Mouse (Mus musculus): ENCODE results near the gene Cdc123. TPM values are rescaled to one million over a fixed set of nuclear protein-coding genes. Genes with fewer than 3 reads are reported as not detected.
A peak's percentile ranks its signal among the peaks of the same experiment; 100 is the strongest.
"Not testable (repeated sequence)": the region's sequence is repeated elsewhere in the genome, so short reads cannot be mapped to it uniquely, and the experiment has no call there.

The Cdc123 gene
- total RNA-seq, 2 experiments from 2014 or later: 119 to 123 TPM

GRCm38 (mm10) chr2:5810036-5810718 is 34.8 kb downstream of the Cdc123 start:
- DNase-seq (ENCODE audit: extremely low spot score in 1 of 2, low spot score in 2 of 2): no peak
- intact Hi-C loops (cut with DNase I): no loop called here

- intact Hi-C loops (cut with DNase I): loop anchor here (10.0 kb wide), 1 partner anchor 721 kb away; no protein-coding TSS in a partner anchor
- not testable (repeated sequence) for DNase-seq (ENCODE audit: extremely low spot score in 1 of 2, low spot score in 2 of 2)
Observed at GRCm38 (mm10) chr2:5806201-5806600, 38.8 kb downstream of the Cdc123 start.

DNA sequence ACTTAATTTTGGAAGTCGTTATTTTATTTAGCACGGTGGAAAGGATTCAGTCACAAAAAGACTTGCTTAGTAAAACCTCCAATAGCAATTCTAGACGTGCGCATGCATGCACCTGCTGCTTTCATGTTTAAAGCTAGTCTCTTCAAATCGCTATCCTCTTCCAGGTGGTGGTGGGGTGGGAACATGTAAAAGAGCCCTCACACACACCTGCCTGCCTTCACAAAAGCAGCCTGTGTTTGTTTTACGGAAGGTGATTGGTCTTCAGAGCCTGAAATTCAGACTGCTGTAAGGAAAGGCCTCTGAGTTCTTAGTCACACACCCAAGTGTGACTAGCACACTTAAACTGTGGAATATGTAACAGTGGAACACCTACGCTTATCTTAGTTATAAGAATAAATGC is 39.7 kb downstream of the Cdc123 start:
- intact Hi-C loops (cut with DNase I): loop anchor here (10.0 kb wide), 1 partner anchor 720 kb away; no protein-coding TSS in a partner anchor
- DNase-seq (ENCODE audit: extremely low spot score in 1 of 2, low spot score in 2 of 2): no peak

GRCm38 (mm10) chr2:5804440-5805045 is 40.4 kb downstream of the Cdc123 start:
- no peak for DNase-seq (ENCODE audit: extremely low spot score in 1 of 2, low spot score in 2 of 2)
- intact Hi-C loops (cut with DNase I): loop anchor here (10.0 kb wide), 1 partner anchor 720 kb away; no protein-coding TSS in a partner anchor

DNA sequence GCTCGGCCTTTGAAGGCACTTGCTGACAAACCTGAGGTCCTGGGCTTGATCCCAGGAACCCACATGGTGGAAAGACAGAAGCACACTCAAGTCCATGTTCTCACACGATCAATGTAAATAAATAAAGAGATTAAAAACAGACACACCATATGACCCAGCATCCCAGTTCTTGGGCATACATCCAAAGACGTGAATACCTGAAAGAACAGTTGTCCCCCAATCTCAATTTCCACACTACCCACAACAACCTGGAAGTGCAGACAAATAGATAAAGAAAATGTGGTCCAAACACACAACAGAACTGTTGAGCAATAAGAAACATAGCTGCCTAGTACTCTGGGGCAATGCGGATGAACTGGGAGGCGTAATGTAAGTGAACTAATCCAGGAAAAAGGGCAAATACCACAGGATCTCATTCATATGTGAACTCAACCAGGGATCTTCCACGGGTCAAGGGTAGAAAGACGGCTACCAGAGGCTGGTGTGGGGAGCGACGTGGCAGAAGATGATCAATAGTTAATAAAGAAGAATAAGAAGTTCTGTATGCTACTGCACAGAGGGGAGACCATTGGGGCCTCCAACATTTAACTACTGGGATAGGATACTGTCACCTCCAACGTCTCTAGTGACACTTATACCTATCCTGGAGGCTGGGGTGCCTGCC is 42.9 kb downstream of the Cdc123 start:
- intact Hi-C loops (cut with DNase I): loop anchor here (10.0 kb wide), 1 partner anchor 717 kb away; no protein-coding TSS in a partner anchor
- no peak for DNase-seq (ENCODE audit: extremely low spot score in 1 of 2, low spot score in 2 of 2)

- DNase-seq (ENCODE audit: extremely low spot score in 1 of 2, low spot score in 2 of 2): no peak
- intact Hi-C loops (cut with DNase I): loop anchor here (10.0 kb wide), 1 partner anchor 716 kb away; no protein-coding TSS in a partner anchor
Observed at GRCm38 (mm10) chr2:5801182-5801640, 43.8 kb downstream of the Cdc123 start.

DNA sequence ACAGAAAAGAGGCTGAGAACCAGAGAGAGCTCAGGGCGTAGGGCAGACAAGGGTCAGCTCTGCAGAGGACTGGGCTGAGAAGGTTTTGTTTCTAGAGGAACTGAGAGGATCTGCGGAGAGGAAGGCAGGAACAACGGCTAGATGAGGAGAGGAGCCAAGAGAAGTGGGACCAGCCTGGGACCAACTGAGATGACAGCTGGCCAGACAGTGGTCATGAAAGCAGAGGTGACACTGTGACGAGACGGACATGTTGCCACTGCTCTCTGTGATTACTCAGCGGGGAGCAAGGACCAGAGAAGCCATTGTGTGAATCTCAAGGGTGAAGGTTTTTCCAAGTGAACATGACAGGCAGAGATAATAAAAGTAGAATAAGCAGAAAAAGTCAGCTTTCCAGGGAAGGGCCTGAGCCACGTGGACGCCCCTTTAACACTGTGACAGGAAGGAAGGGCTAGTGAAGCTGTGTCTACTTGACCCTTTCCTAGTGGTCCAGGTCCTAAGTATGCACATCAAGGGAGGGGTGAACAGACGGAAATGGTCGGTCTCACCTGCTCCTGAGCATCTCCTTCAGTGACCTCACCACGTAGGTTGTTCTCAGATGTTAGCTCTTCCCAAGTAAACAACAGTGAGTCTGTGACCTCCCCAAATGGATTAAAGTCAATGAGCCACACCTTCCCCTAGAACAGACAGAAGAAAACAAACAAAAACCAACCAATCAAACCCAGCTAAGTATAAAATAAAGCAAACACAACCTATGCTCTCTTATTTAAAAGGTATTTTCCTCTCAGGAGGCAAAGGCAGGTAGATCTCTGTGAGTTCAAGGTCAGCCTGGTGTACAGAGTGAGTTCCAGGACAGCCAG is 46.9 kb downstream of the Cdc123 start:
- no peak for DNase-seq (ENCODE audit: extremely low spot score in 1 of 2, low spot score in 2 of 2)
- intact Hi-C loops (cut with DNase I): no loop called here

GRCm38 (mm10) chr2:5793771-5794170 is 51.2 kb downstream of the Cdc123 start:
- intact Hi-C loops (cut with DNase I): no loop called here
- DNase-seq (ENCODE audit: extremely low spot score in 1 of 2, low spot score in 2 of 2): no peak

DNA sequence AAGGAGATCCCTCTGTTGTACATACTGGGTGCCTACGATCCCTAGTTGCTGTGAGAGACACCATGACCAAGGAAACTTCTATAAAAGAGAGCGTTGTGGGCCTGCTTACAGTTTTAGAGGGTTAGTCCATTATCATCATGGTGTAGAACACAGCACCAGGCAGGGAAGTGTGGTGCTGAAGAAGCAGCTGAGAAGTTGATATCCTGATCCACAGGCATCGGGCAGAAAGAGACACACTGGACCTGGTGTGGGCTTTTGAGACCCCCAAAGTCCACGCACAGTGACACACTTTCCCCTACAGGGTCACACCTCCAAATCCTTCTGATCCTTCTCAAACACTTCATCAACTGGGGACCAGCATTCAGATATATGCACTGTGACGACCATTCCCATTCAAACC is 52.9 kb downstream of the Cdc123 start:
- DNase-seq (ENCODE audit: extremely low spot score in 1 of 2, low spot score in 2 of 2): no peak
- intact Hi-C loops (cut with DNase I): no loop called here

- intact Hi-C loops (cut with DNase I): no loop called here
- DNase-seq (ENCODE audit: extremely low spot score in 1 of 2, low spot score in 2 of 2): no peak
Observed at GRCm38 (mm10) chr2:5789625-5790160, 55.3 kb downstream of the Cdc123 start.

DNA sequence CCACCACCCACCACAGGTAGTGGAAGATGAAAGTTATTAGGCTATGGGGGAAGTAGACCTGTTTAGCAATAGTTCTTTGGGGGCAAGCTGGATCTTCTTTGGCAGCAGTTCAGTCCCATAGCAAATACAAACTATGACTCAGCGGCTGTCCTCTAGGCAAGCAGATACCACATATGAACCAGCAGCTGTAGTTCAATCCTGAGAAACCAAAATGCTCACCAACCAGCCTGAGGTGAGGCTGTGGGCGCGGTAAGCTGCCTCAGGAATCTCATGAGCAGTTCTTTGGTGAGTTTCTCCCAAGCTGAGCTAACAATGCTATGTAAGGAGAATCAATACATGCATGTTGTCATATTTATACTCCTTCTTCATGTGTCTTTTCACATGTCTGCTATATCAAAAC is 57.6 kb downstream of the Cdc123 start:
- intact Hi-C loops (cut with DNase I): no loop called here
- DNase-seq (ENCODE audit: extremely low spot score in 1 of 2, low spot score in 2 of 2): no peak

GRCm38 (mm10) chr2:5772464-5772863 is 72.5 kb downstream of the Cdc123 start:
- DNase-seq (ENCODE audit: extremely low spot score in 1 of 2, low spot score in 2 of 2): no peak
- intact Hi-C loops (cut with DNase I): no loop called here

GRCm38 (mm10) chr2:5770708-5771241 is 74.2 kb downstream of the Cdc123 start:
- peak; percentile 34 to 68 for DNase-seq (ENCODE audit: extremely low spot score in 1 of 2, low spot score in 2 of 2)
- intact Hi-C loops (cut with DNase I): loop anchor here (2.0 kb wide), 1 partner anchor 56 kb away; the partner anchor contains the start of gene Camk1d

GRCm38 (mm10) chr2:5769630-5770029 is 75.3 kb downstream of the Cdc123 start:
- no peak for DNase-seq (ENCODE audit: extremely low spot score in 1 of 2, low spot score in 2 of 2)
- intact Hi-C loops (cut with DNase I): loop anchor here (2.0 kb wide), 1 partner anchor 55 kb away; the partner anchor contains the start of gene Camk1d

DNA sequence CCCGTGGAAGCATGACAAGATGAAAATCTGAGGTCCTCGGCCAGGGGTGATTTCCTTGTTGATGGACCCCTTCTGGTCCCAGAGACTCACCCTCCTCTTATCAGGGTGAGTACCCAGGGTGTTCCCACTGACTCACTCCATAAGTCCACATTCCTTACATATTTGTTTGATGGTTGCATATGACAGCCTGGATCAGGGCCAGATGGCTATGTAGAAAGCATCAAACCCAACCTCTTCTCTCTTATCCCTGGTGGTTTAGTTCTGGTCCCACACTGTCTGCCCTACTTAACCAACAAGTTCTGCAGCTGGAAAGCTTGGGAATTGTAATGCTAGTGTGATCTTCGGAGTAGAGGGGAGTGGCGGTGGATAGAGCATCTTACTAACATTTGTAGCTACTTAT is 76.0 kb downstream of the Cdc123 start:
- no peak for DNase-seq (ENCODE audit: extremely low spot score in 1 of 2, low spot score in 2 of 2)
- intact Hi-C loops (cut with DNase I): no loop called here

DNA sequence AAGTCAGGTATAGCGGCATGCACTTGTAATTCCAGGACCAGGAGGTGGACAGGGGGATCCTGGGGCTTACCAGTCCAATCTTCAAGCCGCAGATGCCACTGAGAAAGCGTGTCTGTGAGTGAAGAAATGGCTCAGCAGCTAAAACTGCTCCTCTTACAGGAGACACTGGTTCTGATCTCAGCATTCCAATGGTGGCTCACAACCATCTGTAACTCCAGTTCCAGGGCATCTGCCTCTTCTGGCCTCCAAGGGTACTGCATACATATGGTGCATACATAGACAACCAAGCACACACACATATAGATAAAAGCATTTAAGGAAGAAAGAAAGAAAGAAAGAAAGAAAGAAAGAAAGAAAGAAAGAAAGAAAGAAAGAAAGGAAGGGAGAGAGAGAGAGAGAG is 82.9 kb downstream of the Cdc123 start:
- intact Hi-C loops (cut with DNase I): no loop called here
- DNase-seq (ENCODE audit: extremely low spot score in 1 of 2, low spot score in 2 of 2): no peak

DNA sequence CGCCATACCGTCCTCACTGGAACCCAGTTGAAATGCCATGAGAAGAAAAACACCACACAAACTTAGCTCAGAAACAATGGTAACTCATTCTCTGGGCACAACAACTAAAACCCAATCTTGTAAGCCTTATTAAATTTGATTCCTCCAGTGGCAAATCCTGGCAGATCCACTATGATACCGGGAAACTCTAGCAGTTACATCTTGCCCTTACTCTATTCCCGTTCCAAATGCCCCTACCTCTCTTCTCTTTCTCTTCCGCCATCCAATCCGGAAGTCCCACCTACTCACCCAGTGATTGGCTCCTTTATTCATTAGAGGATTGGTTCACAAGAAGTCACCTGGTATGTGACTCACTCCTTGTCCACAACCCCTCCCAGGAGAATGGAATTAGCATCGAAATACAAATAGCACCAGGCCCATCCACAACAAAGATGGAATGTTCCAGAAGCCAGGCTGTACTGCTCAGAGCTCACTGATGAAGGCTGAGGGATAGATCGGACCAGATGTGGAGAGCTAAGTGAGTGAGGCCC is 84.4 kb downstream of the Cdc123 start:
- intact Hi-C loops (cut with DNase I): no loop called here
- no peak for DNase-seq (ENCODE audit: extremely low spot score in 1 of 2, low spot score in 2 of 2)

GRCm38 (mm10) chr2:5758569-5758968 is 86.4 kb downstream of the Cdc123 start:
- no peak for DNase-seq (ENCODE audit: extremely low spot score in 1 of 2, low spot score in 2 of 2)
- intact Hi-C loops (cut with DNase I): no loop called here

Measured in left cerebral cortex, postnatal 10 days (tissue).